Mouse (Mus musculus) limb, embryonic 14.5 days (tissue): ENCODE measurements at regions not wholly inside any gene's neighbourhood (a gene's known extent, or its start where the extent isn't known, plus 50 kb on each side); places are given as distances from the start of the nearest gene placed in this dataset.
"Not testable (repeated sequence)": the region's sequence is repeated elsewhere in the genome, so short reads cannot be mapped to it uniquely, and the experiment has no call there.

Experiments
- ATAC-seq: fragments of 200-750 bp; cut with Nextera tagmentation; 2 replicates; pipeline ENCODE4 v1.8.0; 2017; ENCODE audit warnings: low read depth, moderate number of reproducible peaks, moderate TSS enrichment; ENCODE audit not compliant: low FRiP score
- DNase-seq: peaks from one replicate; pipeline ENCODE4 v3.0.0-alpha.2; 2015; ENCODE audit warnings: low spot score
- H3K27ac ChIP-seq: fragments of 300-500 bp; sonication (generic); replicated peaks from 2 replicates; pipeline ENCODE4 v1.5.1; 2014; ENCODE audit warnings: low read depth, mild to moderate bottlenecking, low read length, moderate library complexity, mixed read lengths
- H3K27me3 ChIP-seq: fragments of 300-500 bp; sonication (generic); 2 replicates; pipeline ENCODE4 v1.6.1; 2014; ENCODE audit warnings: low read length, mixed read lengths; ENCODE audit not compliant: control insufficient read depth, insufficient read depth
- H3K36me3 ChIP-seq: fragments of 300-500 bp; sonication (generic); 2 replicates; pipeline ENCODE4 v1.6.1; 2014; ENCODE audit warnings: mild to moderate bottlenecking, low read length, moderate library complexity, mixed read lengths; ENCODE audit not compliant: control insufficient read depth, insufficient read depth
- H3K4me1 ChIP-seq: fragments of 300-500 bp; sonication (generic); 2 replicates; pipeline ENCODE4 v1.6.1; 2014; ENCODE audit warnings: antibody characterized with exemption, low read length, mixed read lengths; ENCODE audit not compliant: control insufficient read depth, insufficient read depth
- H3K4me2 ChIP-seq: fragments of 300-500 bp; sonication (generic); replicated peaks from 2 replicates; pipeline ENCODE4 v1.6.1; 2014; ENCODE audit warnings: low read depth, mild to moderate bottlenecking, low read length, moderate library complexity; ENCODE audit not compliant: severe bottlenecking
- H3K4me3 ChIP-seq: fragments of 300-500 bp; sonication (generic); replicated peaks from 2 replicates; pipeline ENCODE4 v1.5.1; 2014; ENCODE audit warnings: low read length
- H3K9ac ChIP-seq: fragments of 300-500 bp; sonication (generic); 2 replicates; pipeline ENCODE4 v1.6.1; 2014; ENCODE audit warnings: mild to moderate bottlenecking, low read depth, low read length, moderate library complexity; ENCODE audit not compliant: severe bottlenecking
- H3K9me3 ChIP-seq: fragments of 300-500 bp; sonication (generic); 2 replicates; pipeline ENCODE4 v1.6.1; 2016; ENCODE audit warnings: low read length; ENCODE audit not compliant: control insufficient read depth
- POLR2A ChIP-seq: fragments of 200-500 bp; IDR thresholded peaks from 2 replicates; pipeline ENCODE4 v1.8.0; 2012; ENCODE audit warnings: inconsistent platforms, mild to moderate bottlenecking, moderate library complexity, borderline replicate concordance; ENCODE audit not compliant: insufficient read depth, insufficient read length; ENCODE audit errors: extremely low read depth
- WGBS: fragments of 180-500 bp; shearing (Covaris S2); extraction: QIAGEN DNeasy Blood & Tissue Kit; methylation state at CpG from one replicate; pipeline ENCODE4 v1.1.7; 2014; 5-methylcytosine and 5-hydroxymethylcytosine counted together

- DNase-seq (no peak), ATAC-seq (no peak)
- Histone ChIP-seq H3K4me2 (no peak overlapping the region), H3K9me3 (no peaks in the 10 kb centered on the region), H3K27ac (no peak overlapping the region), H3K4me1 (no peaks in the 10 kb centered on the region), H3K9ac (no peak overlapping the region), H3K27me3 (no peaks in the 10 kb centered on the region), H3K4me3 (no peak overlapping the region), H3K36me3 (no peaks in the 10 kb centered on the region)
- no peak for TF ChIP-seq POLR2A
- WGBS, result 65% methylated on average over 5 of the region's 5 CpGs
These were observed 140.6 kb upstream of the Stt3b start for GRCm38 (mm10) chr9:115450741-115451320.

GRCm38 (mm10) chr9:115454771-115455170, 144.6 kb upstream of the Stt3b start:
- H3K9ac ChIP-seq, result no peak overlapping the region
- no peak overlapping the region for H3K4me3 ChIP-seq
- DNase-seq, result no peak
- no peak overlapping the region for H3K27ac ChIP-seq
- no peaks in the 10 kb centered on the region for H3K36me3 ChIP-seq
- TF ChIP-seq POLR2A, result no peak
- H3K4me2 ChIP-seq, result no peak overlapping the region
- no peaks in the 10 kb centered on the region for H3K27me3 ChIP-seq
- WGBS, result 88% methylated on average over 7 of the region's 7 CpGs
- ATAC-seq, result no peak
- no peaks in the 10 kb centered on the region for H3K9me3 ChIP-seq
- H3K4me1 ChIP-seq, result no peaks in the 10 kb centered on the region

GRCm38 (mm10) chr9:115456121-115456520, 145.9 kb upstream of the Stt3b start:
- TF ChIP-seq POLR2A, result no peak
- no peak overlapping the region for H3K27ac ChIP-seq
- H3K4me1 ChIP-seq, result no peaks in the 10 kb centered on the region
- no peak overlapping the region for H3K4me2 ChIP-seq
- no peaks in the 10 kb centered on the region for H3K36me3 ChIP-seq
- H3K4me3 ChIP-seq, result no peak overlapping the region
- no peak overlapping the region for H3K9ac ChIP-seq
- DNase-seq, result no peak
- H3K9me3 ChIP-seq, result no peaks in the 10 kb centered on the region
- H3K27me3 ChIP-seq, result no peaks in the 10 kb centered on the region
- 37% methylated on average over 3 of the region's 3 CpGs for WGBS
- ATAC-seq, result no peak

GRCm38 (mm10) chr9:115456638-115457037, 146.4 kb upstream of the Stt3b start:
- Histone ChIP-seq H3K9ac (no peak overlapping the region), H3K9me3 (no peaks in the 10 kb centered on the region), H3K27me3 (no peaks in the 10 kb centered on the region), H3K27ac (no peak overlapping the region), H3K4me3 (no peak overlapping the region), H3K36me3 (no peaks in the 10 kb centered on the region), H3K4me2 (no peak overlapping the region), H3K4me1 (no peaks in the 10 kb centered on the region)
- no peak for DNase-seq
- no peak for TF ChIP-seq POLR2A
- no peak for ATAC-seq
- 16% methylated on average over 6 of the region's 6 CpGs for WGBS

GRCm38 (mm10) chr9:115457889-115458710, 147.9 kb upstream of the Stt3b start:
- 51% methylated on average over 21 of the region's 21 CpGs for WGBS
- no peak for ATAC-seq

GRCm38 (mm10) chr9:115459075-115459474, 148.9 kb upstream of the Stt3b start:
- not testable (repeated sequence) for H3K36me3 ChIP-seq, H3K4me1 ChIP-seq, H3K27me3 ChIP-seq, ATAC-seq, H3K27ac ChIP-seq, H3K9ac ChIP-seq, H3K4me2 ChIP-seq, H3K4me3 ChIP-seq, H3K9me3 ChIP-seq, DNase-seq
- WGBS, result 96% methylated on average over 6 of the region's 6 CpGs

More at GRCm38 (mm10) chr9:115457889-115458710, 147.9 kb upstream of the Stt3b start:
- H3K4me2 ChIP-seq, result no peak overlapping the region
- H3K4me1 ChIP-seq, result no peaks in the 10 kb centered on the region
- no peak for DNase-seq
- H3K27me3 ChIP-seq, result no peaks in the 10 kb centered on the region
- H3K4me3 ChIP-seq, result no peak overlapping the region
- no peak overlapping the region for H3K27ac ChIP-seq
- no peak overlapping the region for H3K9ac ChIP-seq
- no peaks in the 10 kb centered on the region for H3K9me3 ChIP-seq
- no peaks in the 10 kb centered on the region for H3K36me3 ChIP-seq
- TF ChIP-seq POLR2A, result no peak
